Comparison of ENCODE assay signal across 22 mouse cellular contexts in the genomic region with DNA sequence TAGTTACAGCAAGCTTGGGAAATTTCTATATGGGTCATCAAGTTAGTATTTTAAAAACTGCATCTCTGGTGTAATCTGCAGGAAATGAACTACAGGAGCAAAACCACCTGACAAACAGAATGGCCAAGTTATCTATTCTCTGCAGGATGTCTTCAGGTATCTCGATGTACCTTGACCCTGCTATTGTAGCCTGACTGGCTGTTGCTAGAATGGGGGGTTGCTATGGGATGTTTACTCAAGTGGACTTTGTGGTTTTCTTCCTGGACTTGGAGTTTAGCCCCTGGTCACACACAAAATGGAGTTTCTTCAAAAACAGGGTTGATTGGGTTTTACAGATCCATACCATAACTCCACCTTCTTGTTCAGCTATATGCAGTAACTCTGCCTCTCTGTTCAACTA. TPM values are rescaled to one million over a fixed set of nuclear protein-coding genes. Genes with fewer than 3 reads are reported as not detected.
DNase-seq lines count a peak whose midpoint lies in the region; ATAC-seq and TF ChIP-seq lines count a peak whose summit lies in the region.
"Had no signal": no experiment of that assay in that cellular context is flagged by ENCODE, and none has a peak within 500 bp of the region (broad histone marks: within the 10 kb centered on the region; RNA-seq: fewer than 3 reads in every experiment).

No protein-coding gene starts in this region.

- no peak overlapping the region for H3K4me3 ChIP-seq in intestine, embryonic 16.5 days (ENCODE audit: low read length)
- H3K4me3 ChIP-seq in intestine, embryonic 15.5 days (replicated peaks), result no peak overlapping the region
- H3K4me3 ChIP-seq in intestine, postnatal 0 days (ENCODE audit: low read depth, low read length), result no peak overlapping the region
- H3K4me3 ChIP-seq: embryonic facial prominence, embryonic 13.5 days; embryonic facial prominence, embryonic 15.5 days; erythroblast, embryonic 14.5 days; forebrain, embryonic 10.5 days; forebrain, embryonic 12.5 days had no signal

- no peaks in the 10 kb centered on the region for H3K27me3 ChIP-seq in intestine, embryonic 16.5 days (replicated peaks; ENCODE audit: control insufficient read depth, insufficient read depth, low read length)
- H3K27me3 ChIP-seq in intestine, embryonic 15.5 days (replicated peaks), result no peaks in the 10 kb centered on the region
- H3K27me3 ChIP-seq in intestine, postnatal 0 days (replicated peaks; ENCODE audit: control insufficient read depth, insufficient read depth, low read length), result no peaks in the 10 kb centered on the region
- H3K27me3 ChIP-seq: embryonic facial prominence, embryonic 13.5 days; embryonic facial prominence, embryonic 15.5 days; forebrain, embryonic 12.5 days; Patski had no signal

- TF ChIP-seq CTCF in intestine, postnatal 0 days (IDR thresholded peaks at IDR 0.05; ENCODE audit: low read depth), result no peak

- no peak overlapping the region for H3K9ac ChIP-seq in intestine, embryonic 16.5 days (ENCODE audit: low read depth, low read length)
- no peak overlapping the region for H3K9ac ChIP-seq in intestine, embryonic 15.5 days
- no peak overlapping the region for H3K9ac ChIP-seq in intestine, postnatal 0 days (ENCODE audit: low read depth, low read length)
- H3K9ac ChIP-seq: embryonic facial prominence, embryonic 13.5 days; embryonic facial prominence, embryonic 15.5 days; forebrain, embryonic 12.5 days had no signal

- H3K27ac ChIP-seq in intestine, embryonic 16.5 days (ENCODE audit: low read length), result no peak overlapping the region
- H3K27ac ChIP-seq in intestine, embryonic 15.5 days, result no peak overlapping the region
- no peak overlapping the region for H3K27ac ChIP-seq in intestine, postnatal 0 days (ENCODE audit: low read depth, low read length)
- H3K27ac ChIP-seq: embryonic facial prominence, embryonic 13.5 days; embryonic facial prominence, embryonic 15.5 days; forebrain, embryonic 10.5 days; forebrain, embryonic 12.5 days had no signal

- DNase-seq in urinary bladder, postnatal 4 days (ENCODE audit: low spot score in 2 of 2), result no peak
- no peak for DNase-seq in right cerebral cortex, adult 18-20 months
- DNase-seq: adrenal gland, adult 8-10 months; adrenal gland, postnatal 14 days; adrenal gland, postnatal 36 days; cerebellum, adult 11-12 months; cerebellum, adult 2 months; cerebellum, adult 9-10 months; cerebellum, postnatal 10 days; cerebellum, postnatal 25 days had no signal

- ATAC-seq in intestine, embryonic 16.5 days, result peak; percentile 68
- no peak for ATAC-seq in intestine, embryonic 15.5 days
- ATAC-seq in intestine, postnatal 0 days, result peak; percentile 79
- ATAC-seq: activated CD4-positive, CD25-positive, alpha-beta regulatory T cell, adult 4 months; forebrain, embryonic 14.5 days; forebrain, embryonic 16.5 days; Patski had no signal

- no peaks in the 10 kb centered on the region for H3K36me3 ChIP-seq in intestine, embryonic 16.5 days (ENCODE audit: control insufficient read depth, insufficient read depth, low read length)
- H3K36me3 ChIP-seq in intestine, embryonic 15.5 days, result no peaks in the 10 kb centered on the region
- H3K36me3 ChIP-seq in intestine, postnatal 0 days (ENCODE audit: control insufficient read depth, insufficient read depth), result no peaks in the 10 kb centered on the region
- H3K36me3 ChIP-seq: embryonic facial prominence, embryonic 13.5 days; embryonic facial prominence, embryonic 15.5 days; forebrain, embryonic 10.5 days; forebrain, embryonic 12.5 days had no signal

- H3K4me2 ChIP-seq in intestine, embryonic 16.5 days (ENCODE audit: low read depth, low read length), result no peak overlapping the region
- no peak overlapping the region for H3K4me2 ChIP-seq in intestine, embryonic 15.5 days (replicated peaks)
- no peak overlapping the region for H3K4me2 ChIP-seq in intestine, postnatal 0 days (replicated peaks; ENCODE audit: low read depth)
- H3K4me2 ChIP-seq: embryonic facial prominence, embryonic 13.5 days; embryonic facial prominence, embryonic 15.5 days; forebrain, embryonic 12.5 days had no signal

- WGBS in intestine, embryonic 16.5 days, result 64% methylated on average over 1 of the region's 1 CpGs
- WGBS in intestine, embryonic 15.5 days, result 83% methylated on average over 1 of the region's 1 CpGs
- 53% methylated on average over 1 of the region's 1 CpGs for whole genome bisulfite sequencing in intestine, postnatal 0 days

- H3K4me1 ChIP-seq in intestine, embryonic 16.5 days (ENCODE audit: control insufficient read depth, insufficient read depth, low read length), result no peaks in the 10 kb centered on the region
- no peaks in the 10 kb centered on the region for H3K4me1 ChIP-seq in intestine, embryonic 15.5 days (replicated peaks)
- H3K4me1 ChIP-seq in intestine, postnatal 0 days (replicated peaks; ENCODE audit: control insufficient read depth, insufficient read depth, low read length), result no peaks in the 10 kb centered on the region
- H3K4me1 ChIP-seq: embryonic facial prominence, embryonic 13.5 days; embryonic facial prominence, embryonic 15.5 days; forebrain, embryonic 10.5 days; forebrain, embryonic 12.5 days had no signal

- H3K9me3 ChIP-seq in intestine, embryonic 16.5 days (ENCODE audit: control insufficient read depth, low read length), result no peaks in the 10 kb centered on the region
- H3K9me3 ChIP-seq in intestine, embryonic 15.5 days, result no peaks in the 10 kb centered on the region
- peaks cover 9% of the 10 kb centered on the region; the same call in 1 of the 2 replicates for H3K9me3 ChIP-seq in intestine, postnatal 0 days (ENCODE audit: control insufficient read depth)
- H3K9me3 ChIP-seq: embryonic facial prominence, embryonic 13.5 days; embryonic facial prominence, embryonic 15.5 days; forebrain, embryonic 10.5 days; forebrain, embryonic 12.5 days had no signal

RNA-seq across cellular contexts. Expression of a gene that starts 40.4 kb away (rescaled TPM):
- 97.7 and 98.1 TPM in 2 replicates for polyA plus RNA-seq in intestine, embryonic 16.5 days (2015; fragmentation: Nextera tagmentation; extraction: Ambion mirVana)
- 107 and 116 TPM in 2 replicates for polyA plus RNA-seq in intestine, embryonic 15.5 days (2015; fragmentation: Nextera tagmentation; extraction: Ambion mirVana)
- polyA plus RNA-seq in intestine, postnatal 0 days (2015; fragmentation: Nextera tagmentation; extraction: Ambion mirVana), result 38.7 and 40.3 TPM in 2 replicates
